Mouse (Mus musculus): ENCODE results near the gene Cklf.
"Not testable (repeated sequence)": the region's sequence is repeated elsewhere in the genome, so short reads cannot be mapped to it uniquely, and the experiment has no call there.

DNA sequence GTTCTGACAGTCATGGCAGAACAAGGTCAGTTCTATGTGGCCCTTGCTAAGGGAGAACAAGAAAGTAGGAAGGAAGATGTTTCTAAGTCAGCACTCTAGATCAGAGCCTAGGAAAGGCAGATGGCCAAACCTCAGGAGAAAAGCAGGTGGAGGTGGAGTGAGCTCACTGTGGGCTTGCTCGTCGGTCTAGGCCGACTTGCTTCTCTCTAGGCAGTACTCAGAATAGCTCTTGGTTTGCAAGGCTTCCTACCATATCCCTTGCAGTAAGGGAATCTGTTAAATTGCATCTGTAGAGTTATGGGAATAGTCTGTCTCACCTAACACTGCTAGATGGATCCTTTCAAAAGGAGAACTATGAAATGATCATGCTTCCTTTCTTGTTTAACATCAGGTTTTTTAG, 61.4 kb downstream of the Cklf start:
- TF ChIP-seq EP300, CTCF (IDR thresholded peaks at IDR 0.05; ENCODE audit: low read depth): not testable (repeated sequence)

Data from heart, postnatal 0 days (tissue).